Mouse (Mus musculus) kidney, adult 2 months (tissue): ENCODE data around the gene 0610010K14Rik. TPM values are rescaled to one million over a fixed set of nuclear protein-coding genes. Genes with fewer than 3 reads are reported as not detected.
A peak's percentile ranks its signal among the peaks of the same experiment; 100 is the strongest.

Experiments used
- DNase-seq: peaks from one replicate; pipeline ENCODE4 v3.0.0; 2021
- H3K27ac ChIP-seq: fragments of 200-500 bp; 2 replicates; pipeline ENCODE4 v1.5.1; 2012; ENCODE audit warnings: low read depth, low read length, control low read depth, inconsistent platforms; ENCODE audit not compliant: insufficient read depth
- H3K27me3 ChIP-seq: fragments of 200-500 bp; replicated peaks from 2 replicates; pipeline ENCODE4 v1.6.1; 2012; ENCODE audit warnings: mild to moderate bottlenecking, moderate library complexity, low read length, inconsistent platforms; ENCODE audit not compliant: control insufficient read depth, insufficient read depth
- H3K36me3 ChIP-seq: fragments of 200-500 bp; 2 replicates; pipeline ENCODE4 v1.6.1; 2012; ENCODE audit warnings: mild to moderate bottlenecking, moderate library complexity, low read length, inconsistent platforms; ENCODE audit not compliant: control insufficient read depth, insufficient read depth
- H3K4me1 ChIP-seq: fragments of 200-500 bp; 2 replicates; pipeline ENCODE4 v1.6.1; 2011; ENCODE audit warnings: low read length; ENCODE audit not compliant: control insufficient read depth, insufficient read depth
- H3K4me3 ChIP-seq: fragments of 200-500 bp; 2 replicates; pipeline ENCODE4 v1.5.1; 2011; ENCODE audit warnings: mild to moderate bottlenecking, low read depth, low read length, control low read depth; ENCODE audit not compliant: insufficient read depth
- CTCF ChIP-seq: fragments of 200-500 bp; conservative IDR thresholded peaks from 2 replicates; pipeline ENCODE4 v1.5.1; 2011; ENCODE audit warnings: low read depth, mild to moderate bottlenecking, control low read depth, low read length, moderate library complexity, mixed read lengths; ENCODE audit not compliant: insufficient read depth, insufficient read length
- POLR2A ChIP-seq: fragments of 200-500 bp; IDR thresholded peaks from one replicate; pipeline ENCODE4 v1.6.1; 2011; ENCODE audit warnings: low read depth, low read length, control low read depth
- WGBS: fragments of 180-500 bp; shearing (Covaris S2); methylation state at CpG from one replicate; pipeline ENCODE4 v1.1.7; 2018; 5-methylcytosine and 5-hydroxymethylcytosine counted together
- polyA plus RNA-seq: library from polyadenylated mRNA; depleted of rRNA; stranded (reverse); fragments of >200 nt; gene quantifications from 2 replicates; pipeline ENCODE4 v1.2.3, GENCODE M21; 2012

The 0610010K14Rik gene
- polyA plus RNA-seq, 1 experiment = 78.9 TPM

GRCm38 (mm10) chr11:70235254-70235900, 2.3 kb downstream of the 0610010K14Rik start:
- TF ChIP-seq POLR2A (no peak), CTCF (no peak)
- H3K36me3 ChIP-seq = no peaks in the 10 kb centered on the region; the same call in 1 of the 2 replicates
- no peak overlapping the region for H3K4me3 ChIP-seq
- H3K4me1 ChIP-seq = peaks cover 16% of the 10 kb centered on the region
- DNase-seq = peak; percentile 84
- H3K27me3 ChIP-seq = no peaks in the 10 kb centered on the region
- peak overlapping the region; percentile 52 for H3K27ac ChIP-seq
- WGBS = 61% methylated on average over 12 of the region's 12 CpGs

DNA sequence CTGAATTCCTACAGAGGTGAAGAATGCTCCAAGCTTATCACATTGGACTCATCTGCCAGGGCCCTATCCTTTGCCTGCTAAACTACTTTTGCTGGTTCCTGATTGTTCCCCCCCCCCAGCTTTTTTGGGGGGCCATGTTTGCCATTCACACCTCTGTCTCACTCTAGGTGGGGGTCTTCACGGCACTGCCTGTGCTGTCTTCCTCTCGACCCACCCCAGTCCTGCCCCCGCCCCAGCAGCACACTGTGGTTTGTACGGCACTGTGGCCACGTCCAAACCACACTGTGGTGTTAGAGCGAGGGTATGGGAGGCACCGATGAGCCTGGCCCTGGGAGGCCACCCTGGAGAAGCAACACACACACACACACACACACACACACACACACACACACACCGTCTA, 3.2 kb downstream of the 0610010K14Rik start:
- DNase-seq = no peak
- no peaks in the 10 kb centered on the region; the same call in 1 of the 2 replicates for H3K36me3 ChIP-seq
- no peaks in the 10 kb centered on the region for H3K27me3 ChIP-seq
- no peak for TF ChIP-seq CTCF
- no peak for TF ChIP-seq POLR2A
- H3K27ac ChIP-seq = peak overlapping the region; percentile 13
- WGBS = 89% methylated on average over 8 of the region's 8 CpGs
- H3K4me3 ChIP-seq = no peak overlapping the region
- H3K4me1 ChIP-seq = peaks cover 16% of the 10 kb centered on the region

DNA sequence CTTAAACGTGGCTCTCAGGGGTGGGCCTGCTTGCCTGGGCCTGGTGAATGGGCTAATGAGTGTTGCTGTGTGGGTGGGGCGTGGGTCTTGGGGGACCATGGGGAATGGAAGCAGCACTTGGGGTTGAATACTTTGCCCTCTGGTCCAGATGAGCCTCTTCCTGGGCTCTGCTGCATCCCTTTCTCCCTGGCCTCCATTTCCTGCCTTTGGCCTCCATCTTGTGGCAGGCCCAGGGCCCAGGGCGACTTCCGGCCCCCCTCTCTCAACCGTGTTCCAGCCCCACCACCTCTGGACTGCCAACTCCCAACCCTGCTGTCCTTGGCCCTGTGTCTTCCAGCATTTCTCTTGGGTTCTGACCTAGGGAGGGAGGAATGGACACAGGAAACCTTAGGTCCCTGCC, 3.7 kb downstream of the 0610010K14Rik start:
- peak; percentile 20 for DNase-seq
- 68% methylated on average over 5 of the region's 5 CpGs for WGBS
- Histone ChIP-seq H3K27me3 (no peaks in the 10 kb centered on the region), H3K36me3 (no peaks in the 10 kb centered on the region; the same call in 1 of the 2 replicates), H3K4me1 (peaks cover 16% of the 10 kb centered on the region), H3K27ac (peak overlapping the region; percentile 13; the same call in 1 of the 2 replicates), H3K4me3 (peak overlapping the region; percentile 1; the same call in 1 of the 2 replicates)
- TF ChIP-seq POLR2A (no peak), CTCF (no peak)

GRCm38 (mm10) chr11:70233016-70233415, 4.7 kb downstream of the 0610010K14Rik start:
- TF ChIP-seq CTCF (no peak), POLR2A (no peak)
- Histone ChIP-seq H3K36me3 (no peaks in the 10 kb centered on the region; the same call in 1 of the 2 replicates), H3K4me3 (peak overlapping the region; percentile 68), H3K4me1 (peaks cover 16% of the 10 kb centered on the region), H3K27me3 (no peaks in the 10 kb centered on the region), H3K27ac (peak overlapping the region; percentile 81)
- WGBS = 35% methylated on average over 8 of the region's 8 CpGs
- no peak for DNase-seq

DNA sequence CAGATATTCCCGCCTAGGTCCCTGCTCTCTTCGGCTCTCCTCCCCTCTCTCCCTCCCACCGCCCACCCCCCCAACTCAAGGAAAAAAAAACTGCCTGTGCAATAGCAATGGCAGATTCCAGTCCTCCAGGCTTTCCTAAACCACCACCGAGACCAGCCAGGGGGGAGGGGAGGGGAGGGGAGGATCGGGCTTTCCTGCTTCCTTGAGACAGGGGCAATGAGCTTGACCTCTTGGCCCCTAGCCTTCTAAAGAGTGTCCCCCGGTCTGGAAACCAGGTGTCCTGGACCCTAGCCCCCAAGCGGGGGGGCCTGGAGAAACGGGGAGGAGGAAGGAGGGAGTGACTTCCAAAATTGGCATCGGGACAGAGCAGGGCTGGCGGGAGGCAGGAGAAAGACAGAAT, 5.2 kb downstream of the 0610010K14Rik start:
- no peak for TF ChIP-seq CTCF
- no peak for TF ChIP-seq POLR2A
- no peaks in the 10 kb centered on the region for H3K36me3 ChIP-seq
- peak overlapping the region; percentile 68 for H3K4me3 ChIP-seq
- DNase-seq = peak; percentile 57
- H3K27me3 ChIP-seq = no peaks in the 10 kb centered on the region
- peaks cover 16% of the 10 kb centered on the region for H3K4me1 ChIP-seq
- H3K27ac ChIP-seq = peak overlapping the region; percentile 81
- WGBS = 13% methylated on average over 10 of the region's 10 CpGs

DNA sequence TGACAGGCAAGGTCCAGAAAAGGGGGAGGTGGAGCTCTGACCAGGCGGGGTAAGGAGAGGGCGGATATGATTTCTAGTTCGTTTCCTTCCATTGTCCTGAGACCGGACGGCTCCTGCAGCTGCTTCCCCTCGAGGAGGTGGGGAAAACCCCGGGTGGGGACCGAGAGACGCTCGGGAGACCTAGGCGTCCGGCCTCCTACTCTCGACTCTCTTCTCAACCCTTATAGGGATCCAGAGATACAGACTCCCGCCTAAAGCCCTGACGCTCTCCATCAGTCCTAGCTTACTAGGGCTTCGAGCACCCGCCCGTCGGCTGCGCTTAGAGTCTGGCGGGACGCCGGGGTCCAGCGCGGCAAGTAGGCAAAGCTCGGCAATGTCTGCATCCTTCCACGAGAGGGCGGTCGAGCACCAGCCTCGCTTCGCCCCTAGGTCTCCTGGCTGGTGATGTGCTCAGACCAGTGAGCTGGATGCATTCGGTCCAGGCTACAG, 7.4 kb downstream of the 0610010K14Rik start:
- peaks cover 8% of the 10 kb centered on the region for H3K4me1 ChIP-seq
- under 1% methylated on average over 32 of the region's 32 CpGs for WGBS
- TF ChIP-seq POLR2A (peak; percentile 5), CTCF (peak; percentile 98)
- peak; percentile 86 for DNase-seq
- H3K36me3 ChIP-seq = no peaks in the 10 kb centered on the region
- peak overlapping the region; percentile 81 for H3K27ac ChIP-seq
- no peaks in the 10 kb centered on the region for H3K27me3 ChIP-seq
- H3K4me3 ChIP-seq = peak overlapping the region; percentile 49; the same call in 1 of the 2 replicates

- peak within 1 kb of the TSS; percentile 49 for H3K4me3 ChIP-seq
- 2% methylated on average over 39 of the region's 39 CpGs for WGBS
- no peaks in the 10 kb centered on the region for H3K36me3 ChIP-seq
- H3K4me1 ChIP-seq = peaks cover 8% of the 10 kb centered on the region
- H3K27me3 ChIP-seq = no peaks in the 10 kb centered on the region
- H3K27ac ChIP-seq = peak within 1 kb of the TSS; percentile 81
- TF ChIP-seq CTCF (no peak), POLR2A (no peak)
- no peak for DNase-seq
Observed at GRCm38 (mm10) chr11:70229260-70230010, 8.3 kb downstream of the 0610010K14Rik start, which contains the start of gene Bcl6b. TSS of gene Bcl6b (minus strand) at chr11:70229798.
